Comparison of ENCODE assay signal across 9 mouse cellular contexts in the genomic region with DNA sequence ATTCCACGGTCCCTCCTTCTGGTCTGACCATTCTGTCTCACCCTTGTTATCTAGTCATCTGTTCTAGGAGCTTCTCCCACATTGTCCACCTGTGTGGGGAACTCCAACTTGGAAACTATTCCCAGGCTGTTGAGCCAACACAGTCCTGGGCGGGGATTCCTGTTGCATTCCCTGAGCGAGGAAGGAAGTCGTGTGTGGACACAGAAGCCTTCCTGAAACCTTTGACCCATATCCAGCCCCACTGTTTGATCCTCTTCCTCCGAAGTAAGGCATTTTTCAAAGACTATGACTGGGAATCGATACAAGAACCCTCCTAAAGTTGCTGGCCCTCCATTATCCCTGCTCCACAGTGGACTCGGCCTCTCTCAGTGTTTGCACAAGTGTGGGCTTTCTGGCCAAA.
DNase-seq lines count a peak whose midpoint lies in the region; ATAC-seq lines count a peak whose summit lies in the region.
"Had no signal": no experiment of that assay in that cellular context is flagged by ENCODE, and none has a peak within 500 bp of the region (broad histone marks: within the 10 kb centered on the region; RNA-seq: fewer than 3 reads in every experiment).

No protein-coding gene starts in this region.

- no peak overlapping the region for H3K9ac ChIP-seq in heart, embryonic 13.5 days
- no peak overlapping the region for H3K9ac ChIP-seq in kidney, embryonic 16.5 days (replicated peaks; ENCODE audit: low read length)

- H3K4me2 ChIP-seq in heart, embryonic 13.5 days, result peak overlapping the region; percentile 16; the same call in 1 of the 2 replicates
- H3K4me2 ChIP-seq in kidney, embryonic 16.5 days (replicated peaks; ENCODE audit: low read depth, low read length), result no peak overlapping the region

- H3K27ac ChIP-seq in heart, embryonic 13.5 days (replicated peaks), result peak overlapping the region; percentile 88
- H3K27ac ChIP-seq in kidney, embryonic 16.5 days (ENCODE audit: low read length), result peak overlapping the region; percentile 88

- no peaks in the 10 kb centered on the region for H3K36me3 ChIP-seq in heart, embryonic 13.5 days
- no peaks in the 10 kb centered on the region for H3K36me3 ChIP-seq in kidney, embryonic 16.5 days (ENCODE audit: insufficient read depth, low read length)

- H3K4me1 ChIP-seq in heart, embryonic 13.5 days, result peaks cover 40% of the 10 kb centered on the region
- H3K4me1 ChIP-seq in kidney, embryonic 16.5 days (ENCODE audit: insufficient read depth, low read length), result peaks cover 15% of the 10 kb centered on the region

- no peaks in the 10 kb centered on the region for H3K9me3 ChIP-seq in heart, embryonic 13.5 days
- H3K9me3 ChIP-seq in kidney, embryonic 16.5 days (ENCODE audit: low read length), result no peaks in the 10 kb centered on the region

- peak; percentile 58; the same call in 1 of the 2 replicates for ATAC-seq in heart, embryonic 13.5 days (ENCODE audit: extremely low read depth, insufficient number of reproducible peaks, low FRiP score, low TSS enrichment)
- ATAC-seq in kidney, embryonic 16.5 days (ENCODE audit: low FRiP score, low TSS enrichment), result peak; percentile 37; the same call in 1 of the 2 replicates
- no peak for ATAC-seq in frontal cortex, adult (ENCODE audit: low TSS enrichment)

- H3K27me3 ChIP-seq in heart, embryonic 13.5 days (replicated peaks), result no peaks in the 10 kb centered on the region
- no peaks in the 10 kb centered on the region for H3K27me3 ChIP-seq in kidney, embryonic 16.5 days (ENCODE audit: insufficient read depth, low read length)

- 47% methylated on average over 7 of the region's 7 CpGs for WGBS in heart, embryonic 13.5 days
- WGBS in kidney, embryonic 16.5 days, result 37% methylated on average over 7 of the region's 7 CpGs

- no peak overlapping the region for H3K4me3 ChIP-seq in heart, embryonic 13.5 days
- H3K4me3 ChIP-seq in kidney, embryonic 16.5 days (ENCODE audit: low read length), result no peak overlapping the region
- H3K4me3 ChIP-seq: erythroblast, embryonic 14.5 days had no signal

- peak; percentile 38 to 48 for DNase-seq in adrenal gland, postnatal 36 days
- DNase-seq in adrenal gland, adult 18-20 months (ENCODE audit: low spot score in 2 of 2), result no peak
- peak; percentile 55 to 77 for DNase-seq in lung, postnatal 4 days
- no peak for DNase-seq in frontal cortex, postnatal 25 days (ENCODE audit: low spot score in 2 of 2)
- no peak for DNase-seq in urinary bladder, postnatal 25 days (ENCODE audit: low spot score)

Comparison
In these comparisons a context has a peak if more than half of its experiments do, and no peak if none do; other contexts are left out.
1. DNase-seq: peak in adrenal gland, postnatal 36 days (2 of 2) and lung, postnatal 4 days (2 of 2); none in adrenal gland, adult 18-20 months (0 of 2), frontal cortex, postnatal 25 days (0 of 2) and urinary bladder, postnatal 25 days (single experiment).